Mouse (Mus musculus) spleen, adult 12 weeks (tissue): Measurements from ENCODE around the gene Rps6ka4.

Source experiments
- DNase-seq: peaks from one replicate; pipeline ENCODE4 v3.0.0; 2022; ENCODE audit warnings: low spot score

Gene Rps6ka4

DNA sequence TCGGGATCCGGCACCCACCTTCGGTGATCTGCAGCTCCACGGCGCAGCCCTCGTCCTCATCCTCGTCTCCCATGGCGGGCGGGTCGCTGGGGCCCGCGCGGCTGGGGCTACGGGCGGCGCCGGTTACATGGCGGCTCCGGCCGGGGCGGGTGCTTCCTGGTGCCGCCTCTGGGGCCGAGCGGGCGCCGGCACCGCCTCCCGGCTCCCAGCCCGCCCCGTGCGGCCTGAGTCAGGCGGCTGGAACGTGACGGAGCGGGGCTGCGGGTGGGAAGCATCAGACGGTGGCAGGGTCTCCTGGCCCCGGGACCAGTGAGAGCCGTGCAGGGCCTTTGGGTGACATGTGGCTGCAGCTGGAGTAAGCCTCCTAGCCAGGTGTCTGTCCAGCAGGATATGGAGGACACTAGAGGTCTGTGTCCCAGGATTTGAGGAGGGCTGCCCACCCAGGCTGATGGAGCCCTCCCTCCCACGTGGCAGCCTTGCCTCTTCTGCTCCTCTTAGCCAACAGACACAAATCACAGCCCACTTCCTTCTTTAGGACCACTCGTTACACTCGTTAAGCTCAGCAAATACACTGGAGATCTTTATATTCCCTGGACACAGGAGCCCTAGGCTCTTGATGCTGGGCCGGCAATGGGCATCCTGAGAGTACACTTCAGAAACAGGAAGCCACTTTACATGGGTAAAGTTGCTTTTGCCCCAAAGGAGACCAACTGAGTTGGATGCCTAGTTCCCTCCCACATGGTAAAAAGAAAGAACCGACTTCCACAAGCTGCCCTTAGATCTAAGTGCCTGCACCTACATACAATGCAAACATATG, at the start of gene Rps6ka4:
Gene Rps6ka4, minus strand, starts transcription at position 162 of the 817 bp plus-strand sequence.
- DNase-seq, result peak; percentile 35

DNA sequence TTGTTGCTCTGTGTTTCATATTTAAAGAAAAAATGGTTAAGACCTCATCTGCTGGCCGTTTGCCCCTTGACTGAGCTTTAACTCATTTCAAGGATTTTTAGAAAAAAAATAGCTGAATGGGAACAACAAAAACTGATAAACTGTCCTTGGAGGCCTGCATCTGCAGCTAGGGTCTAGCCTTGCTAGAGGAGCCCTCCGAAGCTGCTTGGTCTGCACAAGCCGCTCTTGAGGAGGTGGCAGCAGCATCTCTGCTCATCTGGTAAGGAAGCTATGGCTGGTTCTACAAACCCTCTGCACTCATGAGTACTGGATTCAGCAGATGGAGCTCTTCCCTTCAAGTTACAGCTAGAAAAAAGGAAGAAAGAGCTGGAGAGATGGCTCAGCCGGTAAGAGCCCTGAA, 37.5 kb upstream of the Rps6ka4 start:
- DNase-seq, result no peak

DNA sequence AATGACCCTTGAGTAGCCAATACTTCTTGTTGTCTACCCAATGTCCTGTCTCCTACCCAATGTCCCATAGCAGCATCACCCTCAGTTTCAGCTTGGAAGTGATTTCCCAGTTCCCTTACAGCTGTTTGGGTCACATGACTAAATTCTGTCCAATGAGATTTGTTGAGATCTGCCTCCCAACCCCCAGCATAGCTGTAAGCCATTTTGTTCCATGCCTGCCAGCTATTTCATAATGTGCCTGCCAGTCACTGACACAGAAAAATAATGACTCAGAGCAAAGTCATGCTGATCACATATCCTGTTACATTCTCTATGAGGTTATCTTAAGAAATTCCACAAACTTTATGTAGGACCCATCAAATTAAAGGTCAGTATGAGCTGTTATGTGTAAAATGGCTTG, 36.4 kb upstream of the Rps6ka4 start:
- DNase-seq, result no peak

DNA sequence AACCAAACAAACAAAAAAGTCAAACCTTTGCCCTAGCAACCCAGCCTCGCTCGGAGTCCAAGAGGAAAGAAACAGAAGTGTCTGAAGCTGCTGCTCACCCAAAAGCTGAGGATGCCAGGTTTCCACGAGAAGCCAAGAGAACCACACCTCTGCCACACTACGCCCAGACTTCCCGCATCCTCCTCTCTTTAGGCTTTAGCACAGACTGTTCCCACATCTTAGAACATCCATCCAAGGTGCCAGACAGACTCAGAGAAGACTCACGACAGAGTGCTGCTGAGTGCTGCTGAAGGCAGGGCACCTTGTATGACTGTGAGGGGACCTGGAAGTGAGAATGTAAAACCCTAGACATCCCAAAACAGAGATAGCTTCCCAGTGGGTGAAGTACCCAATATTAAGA, 35.4 kb upstream of the Rps6ka4 start:
- no peak for DNase-seq

DNA sequence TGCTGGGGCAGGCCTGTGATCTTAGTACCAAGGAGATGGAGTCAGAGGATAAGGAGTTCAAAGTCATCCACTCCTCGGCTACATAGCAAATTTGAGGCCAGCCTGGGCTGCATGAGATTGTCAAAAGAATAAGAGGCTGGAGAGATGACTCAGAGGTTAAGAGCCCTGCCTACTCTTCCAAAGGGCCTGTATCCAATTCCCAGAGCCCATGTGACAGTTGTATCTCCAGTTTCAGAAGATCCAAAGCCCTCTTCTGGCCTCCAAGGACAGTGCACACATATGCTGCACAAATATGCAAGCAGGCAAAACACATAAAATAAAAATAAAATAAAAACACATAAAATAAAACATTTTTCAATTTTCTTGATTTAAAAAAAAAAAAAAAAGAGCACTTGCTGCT, 33.8 kb upstream of the Rps6ka4 start:
- DNase-seq, result no peak

DNA sequence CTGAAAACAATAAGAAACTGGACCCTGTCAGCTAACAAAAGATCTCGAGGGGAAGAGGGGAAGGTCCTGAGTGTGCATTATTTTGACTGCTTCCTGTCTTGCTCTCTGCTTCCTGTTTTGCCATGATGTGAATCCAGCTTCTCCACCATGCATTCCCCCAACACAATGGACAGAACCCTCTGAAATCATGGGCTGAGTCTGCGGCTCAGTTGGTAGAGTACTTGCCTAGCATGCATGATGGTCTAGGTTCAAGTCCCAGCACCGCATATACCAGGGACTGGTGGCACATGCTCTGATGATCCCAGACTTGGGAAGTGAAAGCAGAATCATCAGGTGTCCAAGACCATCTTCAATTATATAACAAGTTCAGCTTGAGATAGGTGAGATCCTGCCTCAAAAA, 32.3 kb upstream of the Rps6ka4 start:
- no peak for DNase-seq

DNA sequence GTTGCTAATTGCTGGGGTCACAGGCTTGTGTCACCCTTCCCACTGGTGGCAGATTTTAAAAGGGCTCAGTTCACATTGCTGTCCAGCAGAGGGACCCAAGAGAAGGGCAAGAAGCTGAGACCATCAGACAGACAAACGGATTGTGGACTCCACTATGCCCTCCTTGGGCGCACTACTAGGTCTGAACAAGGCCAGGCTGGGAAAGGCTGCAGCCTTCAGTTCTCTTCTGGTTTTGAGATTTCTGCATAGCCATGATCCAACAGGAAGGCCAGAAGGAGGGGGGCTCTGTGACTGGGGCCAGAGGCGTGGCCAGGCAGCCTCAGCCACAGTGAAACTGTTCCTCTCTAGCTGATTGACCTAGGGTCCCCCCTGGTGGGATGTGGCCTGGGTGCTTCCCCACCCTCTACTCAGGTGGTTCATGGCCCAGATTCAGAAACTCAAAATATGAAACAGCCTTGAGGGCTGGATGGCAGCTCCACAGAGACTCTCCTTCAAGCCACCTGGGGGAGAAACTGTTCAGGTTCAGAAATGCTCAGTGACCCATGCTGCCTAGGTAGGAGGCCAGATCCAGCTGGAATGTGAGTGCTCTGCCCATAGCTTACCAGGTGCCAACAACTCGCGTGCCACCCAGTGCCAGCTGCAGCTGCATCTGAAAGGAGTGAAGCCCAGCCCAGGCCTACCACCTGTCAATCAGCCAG, 31.3 kb upstream of the Rps6ka4 start:
- DNase-seq, result no peak

DNA sequence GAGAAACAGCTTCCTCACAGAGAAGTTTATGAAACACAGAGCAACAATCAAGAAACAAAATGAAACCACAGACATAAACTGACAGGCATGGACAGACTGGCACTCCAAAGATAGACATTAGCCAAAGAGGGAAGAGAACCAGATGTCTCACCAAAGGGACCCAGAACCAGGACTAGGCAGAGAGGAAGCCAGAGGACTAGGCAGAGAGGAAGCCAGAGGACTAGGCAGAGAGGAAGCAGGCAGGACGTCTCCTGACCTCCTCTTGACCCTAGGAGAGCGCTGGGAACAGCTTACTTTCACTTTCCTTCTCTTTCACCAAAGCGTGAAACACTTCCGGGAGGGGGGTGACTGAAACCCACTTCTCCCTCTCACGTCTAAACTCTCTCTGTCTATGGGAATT, 28.9 kb upstream of the Rps6ka4 start:
- peak; percentile 47 for DNase-seq

DNA sequence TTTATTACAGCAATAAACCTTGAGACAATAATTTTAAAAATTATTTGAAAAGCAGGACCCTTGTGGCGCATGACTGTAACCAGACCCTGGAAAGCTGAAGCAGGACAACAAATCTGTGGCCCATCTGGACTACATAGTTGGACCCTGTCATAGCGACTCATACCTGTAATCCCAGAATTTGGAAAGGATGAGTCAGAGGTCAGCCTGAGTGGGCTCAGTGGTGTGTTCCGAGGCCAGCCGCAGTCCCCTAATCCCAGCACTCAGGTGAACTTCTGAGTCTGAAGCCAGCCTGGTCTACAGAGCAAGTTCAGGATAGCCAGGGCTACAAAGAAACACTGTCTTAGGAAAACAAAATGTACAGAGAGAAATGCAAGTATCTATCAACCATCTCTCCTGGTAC, 21.0 kb upstream of the Rps6ka4 start:
- no peak for DNase-seq

DNA sequence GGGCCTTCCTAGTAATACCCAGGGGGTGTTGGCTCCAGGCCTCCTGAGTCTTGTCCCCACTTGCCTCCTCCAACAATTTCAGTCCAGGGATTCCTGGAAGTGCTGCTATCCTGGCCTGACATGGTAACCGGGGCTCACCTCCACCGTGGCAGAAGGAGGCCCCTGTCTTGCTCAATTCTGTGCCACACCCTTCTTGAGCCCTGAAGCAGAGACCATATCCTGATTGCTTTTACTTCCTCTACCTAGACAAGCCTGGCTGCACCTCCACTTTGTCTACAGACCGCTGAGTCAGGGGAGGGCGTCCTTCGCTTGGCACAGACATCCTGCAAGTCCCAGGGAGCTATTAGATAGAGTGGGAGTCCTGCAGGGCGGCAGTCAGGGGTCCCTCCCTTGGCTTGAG, 20.3 kb upstream of the Rps6ka4 start:
- DNase-seq, result no peak

DNA sequence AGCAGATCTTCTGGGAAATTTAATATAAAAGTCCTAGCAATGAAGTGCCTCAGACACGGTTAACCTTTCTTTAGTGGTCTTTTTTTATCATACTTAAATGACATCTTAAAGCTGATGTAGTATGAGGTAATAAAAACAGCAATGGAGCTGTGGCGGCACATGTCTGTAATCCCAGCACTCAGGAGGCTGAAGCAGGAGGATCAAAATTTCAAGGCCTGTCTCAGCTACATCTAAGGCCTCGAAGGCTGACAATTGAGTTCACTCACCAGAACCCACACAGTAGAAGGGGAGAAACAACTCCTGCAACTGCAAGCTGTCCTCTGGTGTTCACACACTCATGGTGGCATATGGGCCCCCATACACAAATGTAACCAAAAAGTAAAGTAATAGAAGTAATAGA, 19.5 kb upstream of the Rps6ka4 start:
- DNase-seq, result no peak

DNA sequence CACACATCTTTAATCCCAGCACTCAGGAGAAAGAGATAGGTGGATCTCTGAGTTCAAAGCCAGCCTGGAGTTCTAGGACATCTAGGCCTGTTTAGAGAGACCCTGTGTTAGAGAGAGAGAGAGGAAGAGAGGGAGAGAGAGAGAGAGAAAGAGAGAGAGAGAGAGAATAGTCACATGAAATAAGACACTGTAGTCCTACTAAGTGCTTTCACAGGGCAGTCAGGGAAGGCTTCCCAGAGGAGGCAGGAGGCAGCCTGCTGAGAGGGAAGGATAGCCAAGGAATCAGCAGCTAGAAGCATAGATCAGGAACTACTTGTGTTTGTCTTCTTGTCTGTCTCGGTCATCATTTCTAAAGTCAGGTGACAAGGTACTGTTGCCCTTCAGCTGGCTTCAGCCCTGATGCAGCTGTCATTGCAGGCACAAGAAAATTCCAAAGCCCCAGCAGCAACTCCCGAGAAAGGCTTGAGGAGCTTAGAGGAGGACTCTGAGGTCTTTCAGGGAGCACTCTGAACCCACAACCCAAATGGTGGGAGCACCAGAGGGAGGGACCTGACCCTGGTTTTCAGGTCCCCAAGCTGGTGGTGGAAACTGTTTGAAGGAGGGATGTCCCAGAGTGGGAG, 18.7 kb upstream of the Rps6ka4 start:
- no peak for DNase-seq

DNA sequence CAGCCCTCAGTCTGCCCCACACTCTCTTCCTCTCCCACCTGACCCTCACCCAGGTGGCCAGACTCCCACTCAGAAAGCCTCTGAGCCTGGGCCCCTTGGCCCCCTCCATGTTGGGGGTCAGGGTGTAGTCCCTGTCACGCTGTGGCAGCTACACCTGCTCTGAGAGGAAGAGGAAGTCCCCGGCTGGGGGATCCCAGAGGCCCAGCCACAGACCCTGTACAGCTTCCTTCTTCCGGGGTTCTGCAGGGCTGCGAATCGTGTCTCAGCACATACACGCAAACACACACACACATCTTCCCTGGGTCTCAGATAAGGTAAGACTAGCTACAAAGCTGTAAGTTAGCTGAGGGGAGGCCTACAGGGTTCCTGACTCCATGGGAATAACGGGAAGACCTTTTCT, 17.6 kb upstream of the Rps6ka4 start, which contains the start of gene Ccdc88b:
Gene Ccdc88b, minus strand, starts transcription at position 181 of the 400 bp plus-strand sequence.
- peak; percentile 56 for DNase-seq

DNA sequence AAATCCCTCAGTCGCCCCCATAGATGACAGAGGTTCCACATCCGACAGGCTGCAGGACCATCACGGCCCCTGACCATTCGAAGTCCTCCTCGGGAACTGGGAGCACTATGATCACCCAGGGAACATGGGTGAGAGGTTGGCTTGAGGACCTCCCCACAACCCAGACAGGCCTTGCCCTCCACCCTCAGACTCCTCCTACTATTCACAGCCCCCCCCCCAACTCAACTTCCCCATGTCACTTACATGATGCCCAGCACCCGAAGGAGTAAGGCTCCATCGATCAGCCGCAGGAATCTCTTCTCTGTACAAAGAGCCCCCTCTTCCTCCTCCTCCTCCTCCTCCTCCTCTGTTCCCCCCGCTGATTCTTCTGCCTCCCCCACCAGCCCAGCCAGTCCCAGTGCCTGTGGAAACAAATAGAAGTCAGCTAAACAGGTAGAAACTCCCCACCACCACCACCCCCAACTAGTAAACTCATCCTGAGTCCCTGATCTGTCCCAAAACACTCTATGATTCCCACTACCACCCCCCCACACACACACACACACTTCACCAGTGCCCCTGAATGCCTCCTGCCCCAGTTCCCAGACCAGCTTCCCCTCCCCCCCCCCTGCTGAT, 17.1 kb upstream of the Rps6ka4 start:
- no peak for DNase-seq

DNA sequence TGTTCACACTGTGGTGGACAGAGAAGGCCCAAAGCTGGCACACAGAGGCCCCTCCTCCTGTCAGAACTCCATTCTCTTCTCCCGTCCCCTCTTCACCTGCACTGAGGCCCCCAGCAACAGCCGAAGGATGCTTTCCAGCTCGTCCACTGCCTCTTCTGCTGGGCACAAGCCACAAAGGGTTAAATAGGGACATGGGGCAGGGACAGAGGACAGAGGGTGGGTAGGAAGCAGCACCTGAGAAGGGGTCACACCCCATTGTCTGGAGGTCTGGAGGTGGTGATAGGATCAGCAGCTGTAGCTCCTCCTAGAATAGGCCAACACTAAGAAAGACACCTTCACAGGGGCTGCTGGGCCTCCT, 16.5 kb upstream of the Rps6ka4 start:
- DNase-seq, result no peak

DNA sequence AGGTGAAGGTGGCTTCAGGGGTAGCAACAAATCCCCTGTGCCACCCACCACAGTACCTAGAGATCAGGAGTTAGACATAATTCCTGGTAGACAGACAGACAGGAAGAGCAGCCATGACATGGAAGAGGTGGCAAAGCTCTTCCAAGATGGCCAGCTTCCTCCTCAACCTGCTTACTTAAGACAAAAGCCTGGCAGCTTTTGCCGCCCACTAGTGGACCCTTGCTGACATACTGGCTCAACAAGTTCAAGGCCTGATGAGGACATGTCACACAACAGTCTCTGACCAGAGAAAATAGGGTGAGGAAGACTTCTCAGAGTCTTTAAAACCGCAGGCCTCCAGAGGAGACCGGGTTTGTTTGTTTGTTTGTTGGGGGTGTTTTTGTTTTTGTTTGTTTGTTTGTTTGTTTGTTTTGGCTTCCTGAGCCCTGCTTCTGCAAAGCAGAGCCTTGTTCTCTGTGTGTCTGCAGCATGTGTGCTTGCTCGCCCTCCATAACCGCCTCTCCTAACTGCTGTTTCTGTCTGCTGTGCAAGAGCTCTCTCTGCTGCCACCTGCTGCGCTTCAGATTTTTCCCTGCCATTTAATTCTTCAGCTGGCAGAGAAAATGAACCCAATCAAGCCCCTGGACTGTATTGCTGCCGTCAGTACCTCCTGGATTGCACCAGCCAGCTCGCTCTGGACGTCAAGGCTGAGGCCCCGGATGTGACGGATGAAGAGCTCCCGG, 16.0 kb upstream of the Rps6ka4 start:
- DNase-seq, result no peak

DNA sequence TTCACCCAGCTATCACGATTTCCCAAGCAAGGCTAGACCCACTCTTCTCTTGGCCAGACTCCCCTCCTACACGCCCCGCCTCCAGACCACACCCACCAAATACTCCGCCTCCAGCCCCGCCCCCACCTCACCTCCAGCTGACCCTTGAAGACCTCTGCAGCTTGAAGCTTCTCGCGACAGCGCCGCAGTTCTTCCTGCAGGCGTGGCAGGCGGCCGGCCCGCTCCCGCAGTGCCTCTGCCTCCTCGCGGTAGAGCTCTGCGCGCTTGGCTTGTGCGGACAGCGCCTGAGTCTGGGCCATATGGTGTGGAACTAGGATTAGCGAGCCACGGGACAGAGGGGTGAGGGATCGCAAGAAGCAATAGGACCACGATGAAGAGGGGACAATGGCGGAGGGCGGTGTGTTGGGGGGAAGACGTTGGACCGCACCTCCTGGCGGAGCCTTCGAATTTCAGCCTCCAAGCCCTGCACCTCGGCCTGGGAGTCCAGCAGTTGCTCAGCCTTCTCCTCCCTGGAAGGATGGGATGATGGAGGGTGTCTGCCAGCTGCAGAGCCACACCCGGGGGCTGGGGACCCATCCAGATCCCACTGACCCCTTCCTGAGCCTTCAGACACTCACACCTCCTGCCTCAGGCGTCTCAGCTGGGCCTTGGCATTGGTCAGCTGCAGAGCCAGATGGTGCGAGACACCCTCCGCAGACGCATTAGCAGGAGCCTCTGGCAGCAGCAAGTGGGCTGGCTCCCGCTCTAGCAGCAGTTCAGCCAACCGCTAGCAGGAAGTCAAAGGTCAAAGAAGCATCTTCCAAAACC, 15.0 kb upstream of the Rps6ka4 start:
- DNase-seq, result no peak

DNA sequence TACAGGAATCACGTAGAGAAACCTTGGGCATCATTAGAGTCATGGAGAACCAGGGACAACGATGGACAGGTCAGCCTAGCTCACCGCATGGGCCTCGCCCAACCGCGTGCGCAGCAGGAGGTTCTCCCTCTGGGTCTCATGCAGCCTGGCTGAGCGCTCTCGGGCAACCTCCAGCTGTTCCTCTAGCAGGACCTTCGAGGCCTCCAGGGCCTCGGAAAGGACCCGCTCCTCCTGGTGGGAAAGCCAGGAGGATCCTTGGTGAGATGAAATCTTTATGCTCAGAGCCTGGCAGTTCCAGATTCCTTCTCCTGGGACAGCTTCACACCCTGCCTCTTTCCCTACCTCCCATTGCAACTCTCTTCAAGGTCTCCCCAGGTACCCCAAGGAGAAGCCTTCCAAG, 14.2 kb upstream of the Rps6ka4 start:
- no peak for DNase-seq

DNA sequence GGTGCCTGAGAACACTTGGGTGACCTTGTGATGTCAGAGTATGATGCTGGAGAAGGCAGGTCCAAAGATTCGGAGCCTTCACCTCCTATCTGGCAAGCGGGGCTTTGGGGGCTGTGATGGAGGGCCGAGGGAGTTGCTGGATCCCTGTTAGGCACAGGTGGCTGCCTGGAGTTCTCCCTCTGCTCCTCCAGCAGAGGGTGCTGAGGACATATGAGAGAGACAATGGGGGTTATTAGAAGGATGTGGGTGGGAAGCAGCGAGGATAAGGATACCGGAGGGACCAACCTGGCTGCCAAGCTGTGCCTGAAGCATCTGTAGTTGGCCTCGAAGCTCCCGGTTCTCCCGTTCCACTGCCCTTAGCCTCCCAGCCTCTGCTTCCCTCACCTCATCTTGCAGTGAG, 13.5 kb upstream of the Rps6ka4 start:
- no peak for DNase-seq

DNA sequence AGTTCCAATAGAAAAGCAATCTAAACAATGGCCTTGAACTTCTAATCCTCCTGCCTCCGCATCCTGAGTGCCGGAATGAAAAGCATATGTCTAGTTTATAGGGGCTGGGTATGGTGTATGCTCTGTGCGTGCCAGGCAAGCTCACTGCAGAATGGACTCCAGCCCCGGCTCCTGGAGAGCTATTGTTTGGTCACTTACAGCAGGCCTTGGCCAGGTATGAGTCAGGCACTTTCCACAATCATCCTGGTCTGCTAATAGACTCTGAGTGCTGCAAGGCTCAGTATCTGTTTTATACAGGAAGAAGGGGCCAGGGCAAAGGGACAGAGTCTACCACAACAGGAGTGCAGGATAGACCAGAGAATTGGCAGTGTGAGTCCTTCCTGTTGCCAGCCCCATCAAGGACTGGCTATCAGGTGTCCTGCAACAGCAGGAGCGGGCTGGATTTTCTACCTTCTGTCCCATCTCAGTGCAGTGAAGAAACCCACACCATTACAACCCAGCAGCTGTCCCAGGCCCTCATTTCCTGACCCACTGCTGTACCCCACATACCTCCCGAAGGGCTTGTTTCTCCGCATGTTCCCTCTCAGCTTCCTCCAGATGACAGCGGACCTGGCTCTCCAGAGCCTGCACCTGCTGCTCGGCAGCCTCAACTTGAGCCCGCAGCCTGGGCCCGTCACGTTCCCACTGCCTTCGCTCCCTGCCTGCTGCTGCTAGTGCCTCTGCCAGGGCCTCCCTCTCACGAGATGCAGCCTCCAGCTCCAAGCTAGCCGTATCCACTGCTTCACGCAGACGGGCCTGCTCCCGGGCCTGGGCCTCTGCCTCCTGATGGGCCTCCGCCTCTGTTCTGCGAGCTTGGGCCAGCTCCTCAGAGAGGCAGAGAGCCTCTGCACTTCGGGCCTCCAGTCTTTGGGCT, 12.2 kb upstream of the Rps6ka4 start:
- no peak for DNase-seq
